Mouse (Mus musculus) small intestine, adult 2 months (tissue): ENCODE data around the gene Skor1. TPM values are rescaled to one million over a fixed set of nuclear protein-coding genes. Genes with fewer than 3 reads are reported as not detected.

Experiments
- H3K27ac ChIP-seq: fragments of 200-500 bp; 2 replicates; pipeline ENCODE4 v1.5.1; 2012; ENCODE audit warnings: low read depth, low read length, control low read depth, inconsistent platforms; ENCODE audit not compliant: insufficient read depth
- H3K27me3 ChIP-seq: fragments of 200-500 bp; 2 replicates; pipeline ENCODE4 v1.6.1; 2012; ENCODE audit warnings: mild to moderate bottlenecking, moderate library complexity, low read length, inconsistent platforms; ENCODE audit not compliant: control insufficient read depth, insufficient read depth
- H3K36me3 ChIP-seq: fragments of 200-500 bp; 2 replicates; pipeline ENCODE4 v1.6.1; 2012; ENCODE audit warnings: mild to moderate bottlenecking, low read length, control low read depth, inconsistent platforms; ENCODE audit not compliant: control insufficient read depth, insufficient read depth
- H3K4me1 ChIP-seq: fragments of 200-500 bp; 2 replicates; pipeline ENCODE4 v1.6.1; 2012; ENCODE audit warnings: low read length, inconsistent platforms, mixed read lengths; ENCODE audit not compliant: control insufficient read depth, insufficient read depth, insufficient read length
- H3K4me3 ChIP-seq: fragments of 200-500 bp; 2 replicates; pipeline ENCODE4 v1.5.1; 2012; ENCODE audit warnings: low read depth, mild to moderate bottlenecking, control low read depth, inconsistent platforms, low read length, moderate library complexity
- CTCF ChIP-seq: fragments of 200-500 bp; IDR thresholded peaks from 2 replicates; pipeline ENCODE4 v1.5.1; 2012; ENCODE audit warnings: low read depth, mild to moderate bottlenecking, control low read depth, inconsistent platforms, low read length, moderate library complexity, mixed read lengths; ENCODE audit not compliant: insufficient replicate concordance, insufficient read length; ENCODE audit errors: extremely low read depth
- POLR2A ChIP-seq: fragments of 200-500 bp; IDR thresholded peaks from 2 replicates; pipeline ENCODE4 v1.6.1; 2012; ENCODE audit warnings: low read depth, mild to moderate bottlenecking, control low read depth, inconsistent platforms, low read length, moderate library complexity
- WGBS: fragments of 180-500 bp; shearing (Covaris S2); methylation state at CpG from one replicate; pipeline ENCODE4 v1.1.7; 2018; 5-methylcytosine and 5-hydroxymethylcytosine counted together
- polyA plus RNA-seq: library from polyadenylated mRNA; depleted of rRNA; stranded (reverse); fragments of >200 nt; gene quantifications from 2 replicates; pipeline ENCODE4 v1.2.3, GENCODE M21; 2012

The Skor1 gene
- polyA plus RNA-seq, 1 experiment: 0.04 TPM

DNA sequence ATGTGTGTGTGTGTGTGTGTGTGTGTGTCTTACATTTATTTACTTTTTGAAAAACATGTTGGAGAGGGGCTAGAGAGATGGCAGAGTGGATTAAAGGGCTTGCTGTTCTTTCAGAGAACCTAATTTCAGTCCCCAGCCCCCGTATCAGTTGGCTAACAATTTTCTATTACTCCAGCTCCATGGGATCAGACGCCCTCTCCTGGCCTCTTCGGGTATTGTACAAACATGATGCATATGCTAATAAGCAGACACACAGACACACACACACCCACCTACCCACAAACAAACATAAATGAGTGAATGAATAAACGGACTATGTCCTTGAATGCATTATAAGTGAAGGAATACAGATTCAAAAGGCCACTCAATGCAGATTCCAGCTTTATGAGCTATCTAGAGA is 49.4 kb downstream of the Skor1 start:
- no peak for TF ChIP-seq POLR2A
- no peak for TF ChIP-seq CTCF
- Histone ChIP-seq H3K27me3 (no peaks in the 10 kb centered on the region), H3K4me3 (no peak overlapping the region), H3K4me1 (no peaks in the 10 kb centered on the region), H3K36me3 (no peaks in the 10 kb centered on the region), H3K27ac (no peak overlapping the region)
- 98% methylated on average over 4 of the region's 4 CpGs for WGBS

DNA sequence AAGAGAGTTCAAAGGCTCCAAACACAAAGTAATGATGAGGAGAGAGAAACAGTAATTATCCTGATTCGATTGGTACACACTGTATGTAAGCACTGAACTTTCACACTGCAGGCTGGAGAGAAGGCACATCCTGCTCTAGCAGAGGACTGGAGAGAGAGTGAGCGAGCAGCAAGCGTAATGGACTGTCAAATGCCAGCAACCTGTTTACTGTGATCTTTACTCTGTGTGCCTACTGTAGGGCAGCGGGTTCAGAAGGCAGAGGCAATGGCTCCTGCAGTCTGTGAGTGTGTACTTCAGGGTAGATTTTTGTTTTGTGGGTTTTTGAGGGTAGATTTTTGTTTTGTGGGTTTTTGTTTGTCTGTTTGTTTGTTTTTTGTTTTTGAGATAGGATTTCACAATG is 49.9 kb downstream of the Skor1 start:
- Histone ChIP-seq H3K36me3 (no peaks in the 10 kb centered on the region), H3K27ac (no peak overlapping the region), H3K4me3 (no peak overlapping the region), H3K27me3 (no peaks in the 10 kb centered on the region), H3K4me1 (no peaks in the 10 kb centered on the region)
- TF ChIP-seq CTCF (no peak), POLR2A (no peak)
- 76% methylated on average over 4 of the region's 4 CpGs for WGBS

DNA sequence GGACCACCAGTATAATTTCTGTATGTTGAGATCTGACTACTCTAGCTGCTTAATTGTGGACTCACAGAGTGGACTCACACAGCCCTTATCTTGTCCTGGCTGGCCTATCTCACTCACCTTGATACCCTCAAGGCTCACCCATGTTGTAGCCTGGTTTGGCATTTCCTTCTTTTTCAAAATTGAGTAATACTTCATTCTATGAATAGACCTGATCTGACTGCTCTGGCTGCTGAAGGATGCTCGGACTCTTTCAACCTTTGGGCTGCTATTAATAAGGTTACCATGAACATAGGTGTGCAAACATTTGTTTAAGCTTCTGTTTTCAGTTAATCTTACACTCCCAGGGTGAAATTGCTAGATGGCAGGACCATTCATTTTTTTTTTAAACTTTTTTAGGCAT is 51.6 kb downstream of the Skor1 start:
- Histone ChIP-seq H3K27me3 (no peaks in the 10 kb centered on the region), H3K4me3 (no peak overlapping the region), H3K27ac (no peak overlapping the region), H3K4me1 (peaks cover 5% of the 10 kb centered on the region; the same call in 1 of the 2 replicates), H3K36me3 (no peaks in the 10 kb centered on the region)
- WGBS: 58% methylated on average over 1 of the region's 1 CpGs
- TF ChIP-seq POLR2A: no peak
- no peak for TF ChIP-seq CTCF

DNA sequence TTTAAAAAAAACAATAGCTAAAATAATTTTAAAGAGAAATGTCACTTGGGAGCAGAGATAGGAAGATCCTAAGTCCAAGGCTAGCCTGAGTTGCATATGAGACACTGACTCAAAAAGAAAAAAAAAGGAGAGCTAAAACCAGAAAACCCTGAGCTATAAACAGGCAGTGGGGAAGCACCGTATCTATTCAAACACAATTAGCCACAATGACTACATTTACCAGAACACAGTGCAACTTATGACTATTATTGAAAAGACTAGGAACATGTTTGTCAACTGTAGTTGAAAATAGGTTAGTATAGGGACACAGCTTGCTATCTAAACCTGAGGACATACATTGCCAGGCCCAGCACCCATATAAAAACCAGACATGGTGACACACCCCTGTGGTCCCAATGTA is 54.7 kb downstream of the Skor1 start:
- H3K36me3 ChIP-seq: no peaks in the 10 kb centered on the region
- no peak overlapping the region for H3K4me3 ChIP-seq
- H3K4me1 ChIP-seq: peaks cover 12% of the 10 kb centered on the region
- WGBS: 85% methylated on average over 1 of the region's 1 CpGs
- TF ChIP-seq CTCF (no peak), POLR2A (no peak)
- no peak overlapping the region for H3K27ac ChIP-seq
- H3K27me3 ChIP-seq: no peaks in the 10 kb centered on the region

DNA sequence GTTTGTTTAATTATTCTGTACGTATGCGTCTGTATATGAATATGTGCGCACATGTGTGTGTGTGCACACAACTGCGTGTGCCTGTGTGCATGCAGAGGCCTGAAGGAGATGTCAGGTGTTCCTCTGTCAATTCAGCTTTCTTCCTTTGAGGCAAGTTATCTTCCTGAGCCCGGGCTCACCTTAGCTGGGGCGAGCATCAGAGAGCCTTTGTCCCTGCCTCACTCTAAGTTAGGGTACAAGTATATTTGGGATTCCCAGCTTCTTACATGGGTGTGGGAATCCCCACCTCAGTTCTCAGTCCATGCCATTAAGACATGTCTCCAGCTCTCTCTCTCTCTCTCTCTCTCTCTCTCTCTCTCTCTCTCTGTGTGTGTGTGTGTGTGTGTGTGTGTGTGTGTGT is 56.2 kb downstream of the Skor1 start:
- Histone ChIP-seq H3K27ac (peak overlapping the region; percentile 64), H3K27me3 (no peaks in the 10 kb centered on the region), H3K4me1 (peaks cover 12% of the 10 kb centered on the region), H3K36me3 (no peaks in the 10 kb centered on the region), H3K4me3 (peak overlapping the region; percentile 74)
- TF ChIP-seq CTCF: no peak
- no peak for TF ChIP-seq POLR2A
- 41% methylated on average over 6 of the region's 6 CpGs for WGBS

DNA sequence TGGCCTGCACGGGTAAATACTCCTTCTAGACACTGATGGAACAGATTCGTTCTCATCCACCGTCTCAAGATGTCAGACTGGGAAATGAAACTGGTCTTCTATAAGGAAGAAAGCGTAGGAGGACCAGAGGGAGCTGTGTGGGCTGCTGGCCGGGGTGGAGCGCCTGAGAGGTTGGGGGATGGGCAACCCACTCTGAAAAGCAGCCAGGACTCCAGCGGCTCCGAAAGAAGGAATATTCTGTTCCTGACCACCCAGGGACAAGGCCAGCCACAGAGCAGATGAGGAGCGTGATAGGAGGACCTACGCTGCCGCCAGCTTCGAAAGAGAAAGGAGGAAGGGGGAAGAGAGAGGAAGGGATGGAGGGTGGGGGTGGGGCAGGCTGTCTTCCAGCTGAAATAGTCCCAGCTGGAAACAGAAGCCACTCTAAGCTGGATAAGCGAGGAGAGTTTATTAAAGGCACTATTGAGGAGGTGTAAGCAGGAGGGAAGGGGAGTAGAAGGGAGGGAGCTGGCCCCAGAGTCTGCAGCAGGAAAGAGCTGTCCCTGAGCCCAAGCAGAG is 56.7 kb downstream of the Skor1 start:
- TF ChIP-seq CTCF (no peak), POLR2A (peak; percentile 38; the same call in 1 of the 2 replicates)
- H3K4me1 ChIP-seq: peaks cover 12% of the 10 kb centered on the region
- H3K27me3 ChIP-seq: no peaks in the 10 kb centered on the region
- peak overlapping the region; percentile 74 for H3K4me3 ChIP-seq
- peak overlapping the region; percentile 64 for H3K27ac ChIP-seq
- no peaks in the 10 kb centered on the region for H3K36me3 ChIP-seq
- 2% methylated on average over 13 of the region's 13 CpGs for WGBS

DNA sequence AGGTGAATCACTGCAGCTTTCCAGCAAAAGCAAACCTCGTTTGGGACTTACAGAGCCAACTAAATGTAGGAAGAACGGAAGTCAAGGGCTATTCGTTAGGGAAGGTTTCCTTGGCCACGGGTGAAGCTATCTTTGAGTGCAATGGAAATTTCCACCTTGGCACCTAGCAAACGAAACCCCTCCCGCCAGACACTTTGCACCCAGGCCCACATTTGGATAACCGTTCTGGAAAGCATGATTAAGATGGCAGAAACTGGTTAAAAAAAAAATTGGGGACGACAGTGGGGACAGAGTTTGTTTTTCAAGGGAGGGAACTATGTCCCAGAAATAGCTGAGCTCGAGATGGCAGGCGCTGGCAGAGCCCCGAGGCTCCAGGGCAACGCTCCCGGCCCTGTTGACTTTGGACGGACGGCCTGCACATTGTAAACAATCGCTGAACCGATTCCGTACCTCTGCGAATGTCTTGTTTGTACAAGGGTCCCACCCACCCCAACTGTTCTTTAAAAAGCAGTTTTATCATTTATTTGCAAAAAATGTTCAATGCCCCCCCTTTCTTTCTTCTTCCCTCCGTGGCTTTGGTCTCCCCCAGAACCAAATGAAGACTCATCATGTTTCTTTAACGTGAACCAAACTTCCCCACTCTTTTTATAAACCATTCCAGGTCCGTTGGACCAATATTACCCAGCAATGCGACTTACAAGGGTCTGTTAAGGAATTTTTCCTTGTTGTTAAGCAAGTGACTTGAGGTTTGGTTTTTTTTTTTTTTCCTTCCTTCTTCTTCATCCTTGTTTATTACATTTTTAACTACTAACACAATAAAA is 57.5 kb downstream of the Skor1 start:
- Histone ChIP-seq H3K4me3 (no peak overlapping the region), H3K27ac (peak overlapping the region; percentile 64), H3K36me3 (no peaks in the 10 kb centered on the region), H3K4me1 (peaks cover 12% of the 10 kb centered on the region), H3K27me3 (no peaks in the 10 kb centered on the region)
- 15% methylated on average over 23 of the region's 23 CpGs for WGBS
- no peak for TF ChIP-seq POLR2A
- TF ChIP-seq CTCF: 0 out of 2 replicates have a peak, but pooled peaks have one; percentile 7
